Mouse (Mus musculus) CH12.LX (cell line): ENCODE results near the gene Hist2h2aa2. TPM values are rescaled to one million over a fixed set of nuclear protein-coding genes. Genes with fewer than 3 reads are reported as not detected.
"Not testable (repeated sequence)": the region's sequence is repeated elsewhere in the genome, so short reads cannot be mapped to it uniquely, and the experiment has no call there.

ENCODE experiments used
- DNase-seq: peaks from one replicate; pipeline ENCODE4 v3.0.0-alpha.2; 2013; ENCODE audit errors: extremely low read depth
- H3K27ac ChIP-seq: 2 replicates; pipeline ENCODE4 v1.5.1; 2012; ENCODE audit warnings: low read depth, mild to moderate bottlenecking, control low read depth, moderate library complexity; ENCODE audit not compliant: insufficient read depth
- H3K27me3 ChIP-seq: replicated peaks from 2 replicates; pipeline ENCODE3; 2012; ENCODE audit warnings: inconsistent platforms
- H3K36me3 ChIP-seq, 2 experiments: replicated peaks in 1 of 2; 2 replicates each; pipeline versions ENCODE3 to v1.6.1; 2012; ENCODE audit warnings: inconsistent platforms in 1 of 2, low read length in 1 of 2, mild to moderate bottlenecking in 1 of 2, mixed read lengths in 1 of 2, moderate library complexity in 1 of 2; ENCODE audit not compliant: control insufficient read depth in 1 of 2, insufficient read depth in 1 of 2
- H3K4me1 ChIP-seq, 2 experiments: 2 replicates each; pipeline ENCODE4 v1.6.1; 2012; ENCODE audit warnings: inconsistent platforms in 1 of 2, moderate library complexity in 1 of 2; ENCODE audit not compliant: insufficient read depth in 2 of 2, control insufficient read depth in 1 of 2
- H3K4me2 ChIP-seq: 2 replicates; pipeline ENCODE4 v1.6.1; 2012; ENCODE audit warnings: low read depth, mild to moderate bottlenecking, control low read depth; ENCODE audit not compliant: poor library complexity, insufficient read depth, severe bottlenecking
- H3K4me3 ChIP-seq, 3 experiments: fragments of 150-350 bp in 1 of 3; sonication (generic) in 1 of 3; replicated peaks in 1 of 3; 2 replicates each; pipeline versions ENCODE3 to v1.5.1; 2011 to 2012; ENCODE audit warnings: low read depth in 2 of 3, low read length in 2 of 3, mild to moderate bottlenecking in 2 of 3, moderate library complexity in 2 of 3, control low read depth in 1 of 3, improper control_type of control experiment in 1 of 3, inconsistent platforms in 1 of 3, mixed read lengths in 1 of 3; ENCODE audit not compliant: poor library complexity in 1 of 3
- H3K79me2 ChIP-seq: replicated peaks from 2 replicates; pipeline ENCODE4 v1.6.1; 2012; ENCODE audit warnings: mild to moderate bottlenecking, moderate library complexity; ENCODE audit not compliant: control insufficient read depth, poor library complexity, insufficient read depth, severe bottlenecking; ENCODE audit errors: extremely low read depth
- H3K9ac ChIP-seq: 2 replicates; pipeline ENCODE4 v1.6.1; 2012; ENCODE audit warnings: low read depth, mild to moderate bottlenecking, control low read depth, moderate library complexity; ENCODE audit not compliant: insufficient read depth
- H3K9me3 ChIP-seq: replicated peaks from 2 replicates; pipeline ENCODE3; 2012; ENCODE audit warnings: low read length, inconsistent platforms, mixed read lengths
- CHD1 ChIP-seq: IDR thresholded peaks from 2 replicates; pipeline ENCODE4 v1.6.1; 2012; ENCODE audit warnings: low read depth, low read length, improper control_type of control experiment, inconsistent platforms
- CHD2 ChIP-seq: IDR thresholded peaks from 2 replicates; pipeline ENCODE4 v1.6.1; 2011; ENCODE audit warnings: low read length, improper control_type of control experiment
- E2F4 ChIP-seq: IDR thresholded peaks from 2 replicates; pipeline ENCODE4 v1.6.1; 2011; ENCODE audit warnings: low read depth, low read length, improper control_type of control experiment; ENCODE audit not compliant: insufficient replicate concordance
- ETS1 ChIP-seq: conservative IDR thresholded peaks from 2 replicates; pipeline ENCODE4 v1.6.1; 2012; ENCODE audit warnings: low read depth, mild to moderate bottlenecking, inconsistent platforms, low read length, improper control_type of control experiment, moderate library complexity
- IRF4 ChIP-seq: IDR thresholded peaks from 2 replicates; pipeline ENCODE4 v1.6.1; 2014; ENCODE audit warnings: low read depth, mild to moderate bottlenecking, inconsistent platforms, low read length, improper control_type of control experiment
- JUN ChIP-seq: IDR thresholded peaks from 2 replicates; pipeline ENCODE4 v1.6.1; 2011; ENCODE audit warnings: low read depth, mild to moderate bottlenecking, low read length, improper control_type of control experiment, moderate library complexity; ENCODE audit not compliant: insufficient read depth
- JUND ChIP-seq: conservative IDR thresholded peaks from 2 replicates; pipeline ENCODE4 v1.6.1; 2011; ENCODE audit warnings: low read depth, low read length, improper control_type of control experiment
- KAT2A ChIP-seq: IDR thresholded peaks from 2 replicates; pipeline ENCODE4 v1.6.1; 2012; ENCODE audit warnings: low read length, improper control_type of control experiment, inconsistent platforms; ENCODE audit not compliant: insufficient replicate concordance
- MAFK ChIP-seq: IDR thresholded peaks from 2 replicates; pipeline ENCODE4 v1.6.1; 2011; ENCODE audit warnings: low read length, improper control_type of control experiment; ENCODE audit not compliant: insufficient replicate concordance
- MAX ChIP-seq: IDR thresholded peaks from 2 replicates; pipeline ENCODE4 v1.6.1; 2011; ENCODE audit warnings: low read length, improper control_type of control experiment
- MEF2A ChIP-seq: IDR thresholded peaks from 2 replicates; pipeline ENCODE4 v1.6.1; 2014; ENCODE audit warnings: low read depth, mild to moderate bottlenecking, inconsistent platforms, low read length, improper control_type of control experiment, borderline replicate concordance
- MXI1 ChIP-seq: IDR thresholded peaks from 2 replicates; pipeline ENCODE4 v1.6.1; 2011; ENCODE audit warnings: mild to moderate bottlenecking, low read depth, low read length, improper control_type of control experiment
- MYC ChIP-seq: IDR thresholded peaks from 2 replicates; pipeline ENCODE4 v1.6.1; 2011; ENCODE audit warnings: low read depth, mild to moderate bottlenecking, improper control_type of control experiment, low read length
- NELFE ChIP-seq: IDR thresholded peaks from 2 replicates; pipeline ENCODE4 v1.6.1; 2011; ENCODE audit warnings: low read depth, low read length, improper control_type of control experiment
- NRF1 ChIP-seq: IDR thresholded peaks from 2 replicates; pipeline ENCODE4 v1.6.1; 2014; ENCODE audit warnings: low read depth, mild to moderate bottlenecking, inconsistent platforms, low read length, improper control_type of control experiment, moderate library complexity
- POLR2A ChIP-seq: IDR thresholded peaks from 2 replicates; pipeline ENCODE4 v1.6.1; 2011; ENCODE audit warnings: low read depth, mild to moderate bottlenecking, improper control_type of control experiment, low read length
- POLR2AphosphoS2 ChIP-seq: IDR thresholded peaks from 2 replicates; pipeline ENCODE4 v1.6.1; 2011; ENCODE audit warnings: low read depth, low read length, improper control_type of control experiment
- SIN3A ChIP-seq: IDR thresholded peaks from 2 replicates; pipeline ENCODE4 v1.6.1; 2012; ENCODE audit warnings: low read length, improper control_type of control experiment, inconsistent platforms
- TBP ChIP-seq: conservative IDR thresholded peaks from 2 replicates; pipeline ENCODE4 v1.6.1; 2011; ENCODE audit warnings: low read depth, low read length, improper control_type of control experiment
- TCF12 ChIP-seq: IDR thresholded peaks from 2 replicates; pipeline ENCODE4 v1.6.1; 2014; ENCODE audit warnings: low read depth, mild to moderate bottlenecking, inconsistent platforms, low read length, improper control_type of control experiment
- USF1 ChIP-seq: IDR thresholded peaks from 2 replicates; pipeline ENCODE4 v1.6.1; 2014; ENCODE audit warnings: low read depth, mild to moderate bottlenecking, inconsistent platforms, low read length, improper control_type of control experiment
- ZMIZ1 ChIP-seq: IDR thresholded peaks from 2 replicates; pipeline ENCODE4 v1.6.1; 2012; ENCODE audit warnings: low read depth, mild to moderate bottlenecking, inconsistent platforms, low read length, improper control_type of control experiment
- ZNF384 ChIP-seq: IDR thresholded peaks from 2 replicates; pipeline ENCODE4 v1.6.1; 2012; ENCODE audit warnings: low read depth, low read length, improper control_type of control experiment, inconsistent platforms
- dilution Hi-C: fragments of 300-500 bp; cut with MboI; formaldehyde crosslinking; loops from 2 replicates; pipeline ENCODE4 v1.14.3; 2020; ENCODE audit warnings: low sequenced_read_pairs; ENCODE audit not compliant: extremely low pct_unique_long_range_greater_than_20kb, extremely low pct_ligation_motif_present
- in situ Hi-C: fragments of 300-500 bp; cut with MboI; formaldehyde crosslinking; loops from 3 replicates; pipeline ENCODE4 v1.14.3; 2019; ENCODE audit warnings: low sequenced_read_pairs, low pct_ligation_motif_present, low pct_unique_long_range_greater_than_20kb, mixed read lengths
- polyA plus RNA-seq: library from polyadenylated mRNA; unstranded; fragments of >175 nt; gene quantifications from 2 replicates; pipeline ENCODE4 v1.2.1, GENCODE M21; 2012; ENCODE audit warnings: low read depth; ENCODE audit not compliant: insufficient read length
- total RNA-seq, 2 experiments: library from RNA; depleted of rRNA; stranded (reverse); fragments of 300-350 nt in 1 of 2; fragments of >200 nt in 1 of 2; gene quantifications; 2 replicates each; pipeline ENCODE4 v1.2.3; 2012 to 2014

Hist2h2aa2 gene
- total and polyA plus RNA-seq, 3 experiments = 2.7 to 5,136 TPM; not detected in 1

DNA sequence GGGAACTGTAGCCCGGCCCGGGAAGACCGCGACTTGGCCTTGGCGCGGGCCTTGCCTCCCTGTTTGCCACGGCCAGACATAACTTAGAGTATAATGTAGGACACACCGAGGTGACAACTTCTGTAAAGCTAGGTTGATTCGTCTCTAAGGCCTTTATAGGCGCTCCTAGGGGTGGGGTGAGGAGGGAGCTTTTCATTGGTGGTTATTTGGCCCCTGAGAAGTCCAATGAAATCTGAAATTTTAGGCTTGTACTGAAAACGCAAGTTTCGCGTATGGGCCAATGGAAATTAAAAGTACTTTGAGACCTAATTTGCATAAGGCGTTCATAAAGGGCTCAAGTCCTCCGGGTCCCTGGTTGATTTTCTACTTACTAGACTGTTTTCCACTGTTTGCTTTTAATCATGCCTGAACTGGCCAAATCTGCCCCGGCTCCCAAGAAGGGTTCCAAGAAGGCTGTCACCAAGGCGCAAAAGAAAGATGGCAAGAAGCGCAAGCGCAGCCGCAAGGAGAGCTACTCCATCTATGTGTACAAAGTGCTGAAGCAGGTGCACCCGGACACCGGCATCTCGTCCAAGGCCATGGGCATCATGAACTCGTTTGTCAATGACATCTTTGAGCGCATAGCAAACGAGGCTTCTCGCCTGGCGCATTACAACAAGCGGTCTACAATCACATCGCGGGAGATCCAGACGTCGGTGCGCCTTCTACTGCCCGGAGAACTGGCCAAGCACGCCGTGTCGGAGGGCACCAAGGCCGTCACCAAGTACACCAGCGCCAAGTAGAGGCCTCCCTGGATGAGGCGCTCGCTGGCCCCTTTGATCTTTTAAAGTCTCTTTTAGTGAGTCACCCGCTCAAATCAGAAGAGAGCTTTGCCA is 19.1 kb downstream of the Hist2h2aa2 start, which contains the start of the genes Hist2h2ac and Hist2h2be (continued):
- TF ChIP-seq JUND (no peak), MXI1 (peak; percentile 92), SIN3A (0 out of 2 replicates have a peak, but pooled peaks have one; percentile 40), IRF4 (no peak; the same call in 1 of the 2 replicates), CHD2 (0 out of 2 replicates have a peak, but pooled peaks have one; percentile 24), JUN (no peak), USF1 (no peak), TCF12 (peak; percentile 86), POLR2A (peak; percentile 86), MYC (0 out of 2 replicates have a peak, but pooled peaks have one; percentile 18)

DNA sequence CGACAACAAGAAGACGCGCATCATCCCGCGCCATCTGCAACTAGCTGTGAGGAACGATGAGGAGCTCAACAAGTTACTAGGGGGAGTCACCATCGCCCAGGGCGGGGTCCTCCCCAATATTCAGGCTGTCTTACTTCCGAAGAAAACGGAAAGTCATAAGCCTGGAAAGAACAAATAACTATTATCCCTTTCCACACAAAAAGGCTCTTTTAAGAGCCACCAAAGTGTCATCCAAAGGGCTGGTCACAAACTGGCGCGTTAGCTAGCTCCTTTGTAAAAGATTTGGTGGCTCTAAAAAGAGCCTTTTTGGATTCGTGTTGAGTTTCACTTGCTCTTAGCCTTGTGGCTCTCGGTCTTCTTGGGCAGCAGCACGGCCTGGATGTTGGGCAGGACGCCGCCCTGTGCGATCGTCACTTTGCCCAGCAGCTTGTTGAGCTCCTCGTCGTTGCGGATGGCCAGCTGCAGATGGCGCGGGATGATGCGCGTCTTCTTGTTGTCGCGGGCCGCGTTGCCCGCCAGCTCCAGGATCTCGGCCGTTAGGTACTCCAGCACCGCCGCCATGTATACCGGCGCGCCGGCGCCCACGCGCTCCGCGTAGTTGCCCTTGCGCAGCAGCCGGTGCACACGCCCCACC is 19.8 kb downstream of the Hist2h2aa2 start:
- H3K9me3 ChIP-seq = not testable (repeated sequence)

DNA sequence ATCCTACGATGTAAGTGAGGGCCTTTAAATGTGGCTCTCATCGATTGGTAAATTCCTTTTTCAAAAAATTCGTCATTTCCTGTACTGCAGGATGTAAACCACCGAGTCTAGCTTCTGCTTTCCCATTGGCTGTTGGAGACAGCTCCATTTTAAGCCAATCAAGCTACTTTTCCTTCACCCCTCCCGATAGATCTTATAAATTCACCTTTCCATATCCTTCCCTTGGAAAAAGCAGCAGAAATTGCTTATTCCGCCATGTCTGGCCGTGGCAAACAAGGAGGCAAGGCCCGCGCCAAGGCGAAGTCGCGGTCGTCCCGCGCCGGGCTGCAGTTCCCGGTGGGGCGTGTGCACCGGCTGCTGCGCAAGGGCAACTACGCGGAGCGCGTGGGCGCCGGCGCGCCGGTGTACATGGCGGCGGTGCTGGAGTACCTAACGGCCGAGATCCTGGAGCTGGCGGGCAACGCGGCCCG is 20.4 kb downstream of the Hist2h2aa2 start, which contains the start of the genes Bola1 and Hist2h2ab:
Gene Bola1, minus strand, starts transcription at position 49 of the 470 bp plus-strand sequence.
Gene Hist2h2ab, plus strand, starts transcription at position 205 of the 470 bp plus-strand sequence.
- Histone ChIP-seq H3K79me2 (peaks cover 16% of the 10 kb centered on the region), H3K4me3 (peak within 1 kb of the TSS; percentile 62 to 75 (median 73)), H3K9me3 (no peaks in the 10 kb centered on the region), H3K27me3 (no peaks in the 10 kb centered on the region), H3K9ac (peak within 1 kb of the TSS; percentile 99), H3K4me2 (peak within 1 kb of the TSS; percentile 86), H3K27ac (peak within 1 kb of the TSS; percentile 99), H3K36me3 (no peaks in the 10 kb centered on the region), H3K4me1 (peaks cover 2 to 32% of the 10 kb centered on the region in 2 experiments; a peak in 3 of 4 replicates)
- DNase-seq = peak; percentile 88
- in situ Hi-C loops = loop anchor here (10.0 kb wide), 2 partner anchors 255 to 565 kb away; partner anchors contain the start of gene Mcl1
- dilution Hi-C loops = no loop called here
- TF ChIP-seq JUN = no peak
- TF ChIP-seq ZMIZ1 = peak; percentile 95; the same call in 1 of the 2 replicates
- peak; percentile 85 for TF ChIP-seq MXI1
- 0 out of 2 replicates have a peak, but pooled peaks have one; percentile 59 for TF ChIP-seq KAT2A
- peak; percentile 89 for TF ChIP-seq POLR2A
- TF ChIP-seq USF1 = no peak
- peak; percentile 64; the same call in 1 of the 2 replicates for TF ChIP-seq SIN3A
- peak; percentile 42; the same call in 1 of the 2 replicates for TF ChIP-seq CHD1
- TF ChIP-seq JUND = 0 out of 2 replicates have a peak, but pooled peaks have one; percentile 7
- TF ChIP-seq ETS1 = peak; percentile 9; the same call in 1 of the 2 replicates
- peak; percentile 83 for TF ChIP-seq NELFE
- no peak for TF ChIP-seq ZNF384
- TF ChIP-seq E2F4 = 0 out of 2 replicates have a peak, but pooled peaks have one; percentile 54
- peak; percentile 77 for TF ChIP-seq MAX
- 0 out of 2 replicates have a peak, but pooled peaks have one; percentile 37 for TF ChIP-seq MAFK
- TF ChIP-seq TBP = peak; percentile 95
- TF ChIP-seq IRF4 = peak; percentile 41; the same call in 1 of the 2 replicates
- TF ChIP-seq CHD2 = peak; percentile 10; the same call in 1 of the 2 replicates

More for the DNA sequence above, 19.8 kb downstream of the Hist2h2aa2 start:
- H3K36me3 ChIP-seq, H3K27me3 ChIP-seq, dilution Hi-C loops: not testable (repeated sequence)
- in situ Hi-C loops = loop anchor here (10.0 kb wide), 2 partner anchors 255 to 565 kb away; partner anchors contain the start of gene Mcl1
- peak; percentile 69 for DNase-seq
- TF ChIP-seq POLR2A = peak; percentile 90
- TF ChIP-seq CHD1 = peak; percentile 68; the same call in 1 of the 2 replicates
- peak; percentile 85; the same call in 1 of the 2 replicates for TF ChIP-seq ZMIZ1
- TF ChIP-seq POLR2AphosphoS2 = peak; percentile 99
- peak; percentile 68; the same call in 1 of the 2 replicates for TF ChIP-seq NELFE
- 0 out of 2 replicates have a peak, but pooled peaks have one; percentile 32 for TF ChIP-seq NRF1
- TF ChIP-seq MEF2A = 0 out of 2 replicates have a peak, but pooled peaks have one; percentile 6
- Histone ChIP-seq H3K9ac (peak overlapping the region; percentile 99), H3K27ac (peak overlapping the region; percentile 99), H3K4me2 (peak overlapping the region; percentile 42), H3K4me1 (peaks cover 6 to 38% of the 10 kb centered on the region in 2 experiments), H3K4me3 (peak overlapping the region; percentile 62 to 75 (median 73)), H3K79me2 (peaks cover 16% of the 10 kb centered on the region)
